Mouse (Mus musculus) skeletal muscle tissue, postnatal 0 days (tissue): Measurements from ENCODE around the gene Ranbp17. TPM values are rescaled to one million over a fixed set of nuclear protein-coding genes. Genes with fewer than 3 reads are reported as not detected.

ENCODE experiments used
- polyA plus RNA-seq: library from polyadenylated mRNA; unstranded; fragments of >200 nt; fragmentation: Nextera tagmentation; extraction: Ambion mirVana; gene quantifications from 2 replicates; pipeline ENCODE4 v1.2.1, GENCODE M21; 2015

The Ranbp17 gene
- polyA plus RNA-seq = 1.8 and 2.5 TPM in 2 replicates

GRCm38 (mm10) chr11:33513376-33513991 is at the start of gene Ranbp17:
Gene Ranbp17, minus strand, starts transcription at chr11:33513746.

GRCm38 (mm10) chr11:33276637-33277036 is 236.9 kb downstream of the Ranbp17 start, which contains the start of gene Gm12117:
Gene Gm12117, minus strand, starts transcription at chr11:33276737.

DNA sequence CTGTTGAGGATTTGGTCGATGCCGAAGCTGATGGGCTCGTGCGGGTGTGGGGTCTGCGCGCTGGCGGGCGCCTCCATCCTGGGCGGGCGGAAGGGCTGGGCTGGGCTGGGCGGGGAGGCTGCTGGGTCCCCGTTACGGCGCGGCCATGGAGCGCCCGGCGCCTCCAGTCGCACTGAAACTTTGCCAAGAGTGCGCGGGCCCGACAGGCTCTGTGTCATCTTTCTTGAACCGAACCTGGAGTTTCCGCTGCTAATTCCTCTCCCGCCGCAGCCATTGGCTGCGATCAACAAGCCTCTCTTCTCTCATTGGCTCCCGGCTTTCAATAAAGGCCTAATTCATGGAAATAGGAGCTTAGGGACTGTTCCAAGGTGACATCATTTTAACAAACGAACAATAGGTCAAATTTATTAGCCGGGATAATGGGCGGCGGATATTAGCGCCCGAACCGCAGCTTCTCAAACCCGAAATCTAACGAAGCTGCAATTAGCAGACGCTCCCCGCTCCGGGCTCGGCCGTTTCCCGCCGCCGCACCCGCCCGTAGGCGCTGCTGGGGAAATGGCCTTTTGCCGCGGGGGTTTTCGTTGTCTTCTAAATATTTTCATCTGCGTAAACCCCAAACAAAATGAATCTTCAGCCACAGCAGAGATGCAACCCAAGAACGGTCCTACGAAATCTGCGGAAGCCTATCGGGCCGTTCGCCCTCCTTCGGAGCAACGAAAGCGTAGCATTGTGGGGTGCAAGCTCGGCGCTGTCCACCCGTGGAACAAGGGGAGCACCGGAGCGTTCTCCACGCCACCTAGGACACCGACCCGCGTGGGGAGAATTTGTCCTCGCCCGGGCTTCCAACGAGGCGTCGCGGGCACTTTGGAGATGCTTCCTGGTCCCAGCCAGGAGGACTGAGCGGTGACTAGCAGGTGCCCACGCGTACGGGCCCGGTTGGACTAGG is 309.9 kb downstream of the Ranbp17 start, which contains the start of gene Tlx3:
Tlx3 (minus strand) TSS at position 207 of the 946 bp plus-strand sequence.

DNA sequence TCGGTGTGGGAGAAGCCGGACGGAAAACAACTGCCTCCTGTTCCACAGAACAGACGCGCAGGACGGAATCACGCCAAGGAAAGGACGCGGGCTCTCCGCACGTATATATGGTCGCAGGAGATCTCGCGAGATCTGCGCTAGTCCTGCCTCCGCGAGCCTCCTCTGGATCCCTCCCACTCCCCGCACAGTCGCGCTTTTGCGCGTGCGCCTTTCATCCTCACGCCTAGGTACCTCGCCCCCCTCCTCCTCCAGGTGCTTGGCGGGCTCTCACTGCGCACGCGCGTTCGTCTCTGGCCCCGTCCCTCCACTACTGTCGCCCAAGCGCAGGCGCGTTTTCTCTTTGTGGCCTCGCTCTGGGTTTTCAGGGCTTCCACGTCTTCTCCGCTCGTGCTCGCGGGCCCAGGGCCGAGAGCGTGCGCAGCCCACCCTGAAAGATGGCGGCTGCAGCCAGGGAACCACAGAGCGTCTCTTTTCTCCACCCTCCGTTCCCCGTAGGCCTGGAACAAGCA is 350.5 kb downstream of the Ranbp17 start, which contains the start of gene Npm1:
Npm1 (minus strand) TSS at position 209 of the 509 bp plus-strand sequence.

Other genes with a start within 250 kb of the Ranbp17 start
- not detected in 2 replicates for gene Gm12117, start 237.0 kb downstream of the Ranbp17 start, polyA plus RNA-seq
- 0.06 TPM in 1 of 2 replicates, not detected in the other for gene Gabrp, start 65.2 kb upstream of the Ranbp17 start, polyA plus RNA-seq
- gene D130052B06Rik, start 85.6 kb upstream of the Ranbp17 start, polyA plus RNA-seq = not detected in 2 replicates